Mouse (Mus musculus) limb, embryonic 13.5 days (tissue): ENCODE results near the gene Syt2. TPM values are rescaled to one million over a fixed set of nuclear protein-coding genes. Genes with fewer than 3 reads are reported as not detected.

Source experiments
- ATAC-seq: fragments of 200-750 bp; cut with Nextera tagmentation; 2 replicates; pipeline ENCODE4 v1.8.0; 2017; ENCODE audit warnings: low read depth, moderate number of reproducible peaks, moderate TSS enrichment; ENCODE audit not compliant: low FRiP score
- H3K27ac ChIP-seq: fragments of 300-500 bp; sonication (generic); 2 replicates; pipeline ENCODE4 v1.5.1; 2015; ENCODE audit warnings: inconsistent platforms, mild to moderate bottlenecking, moderate library complexity
- H3K27me3 ChIP-seq: fragments of 300-500 bp; sonication (generic); 2 replicates; pipeline ENCODE4 v1.6.1; 2015; ENCODE audit warnings: mild to moderate bottlenecking, inconsistent platforms
- H3K36me3 ChIP-seq: fragments of 300-500 bp; sonication (generic); 2 replicates; pipeline ENCODE4 v1.6.1; 2015; ENCODE audit warnings: inconsistent platforms, mild to moderate bottlenecking, moderate library complexity
- H3K4me1 ChIP-seq: fragments of 300-500 bp; sonication (generic); 2 replicates; pipeline ENCODE4 v1.6.1; 2015; ENCODE audit warnings: inconsistent platforms
- H3K4me2 ChIP-seq: fragments of 300-500 bp; sonication (generic); replicated peaks from 2 replicates; pipeline ENCODE4 v1.6.1; 2015; ENCODE audit warnings: inconsistent platforms, mild to moderate bottlenecking, moderate library complexity
- H3K4me3 ChIP-seq: fragments of 300-500 bp; sonication (generic); 2 replicates; pipeline ENCODE4 v1.5.1; 2015; ENCODE audit warnings: moderate library complexity, mild to moderate bottlenecking, inconsistent platforms
- H3K9ac ChIP-seq: fragments of 300-500 bp; sonication (generic); 2 replicates; pipeline ENCODE4 v1.6.1; 2015; ENCODE audit warnings: mild to moderate bottlenecking, inconsistent platforms
- H3K9me3 ChIP-seq: fragments of 300-500 bp; sonication (generic); 2 replicates; pipeline ENCODE4 v1.6.1; 2016; ENCODE audit warnings: inconsistent platforms
- WGBS: fragments of 180-500 bp; shearing (Covaris S2); methylation state at CpG from one replicate; pipeline ENCODE4 v1.1.7; 2015; 5-methylcytosine and 5-hydroxymethylcytosine counted together
- polyA plus RNA-seq: library from polyadenylated mRNA; unstranded; fragments of >200 nt; fragmentation: Nextera tagmentation; extraction: Ambion mirVana; gene quantifications from 2 replicates; pipeline ENCODE4 v1.2.1, GENCODE M21; 2015

Gene Syt2
- polyA plus RNA-seq, 1 experiment from 2014 or later = 0.32 TPM

DNA sequence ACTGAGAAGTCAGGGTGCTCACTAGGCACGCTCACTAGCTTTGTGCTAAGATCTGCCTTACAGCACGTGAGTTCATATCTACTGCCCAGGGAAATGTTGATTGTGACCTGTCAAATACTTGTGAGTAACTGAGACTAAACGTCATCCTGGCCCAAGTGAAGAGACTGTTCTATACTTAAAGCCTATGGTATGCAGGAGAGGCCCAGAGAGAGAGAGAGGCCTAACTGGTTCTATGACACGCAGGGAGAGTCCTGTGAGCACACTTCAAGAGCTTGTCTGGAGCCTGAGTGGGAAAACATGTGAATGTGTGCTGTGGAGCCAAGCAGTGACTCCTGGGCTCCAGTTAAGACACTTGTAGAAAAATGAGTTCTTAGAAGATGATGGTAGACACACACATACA, 137.5 kb downstream of the Syt2 start:
- H3K9ac ChIP-seq = no peak overlapping the region
- H3K4me1 ChIP-seq = peaks cover 27% of the 10 kb centered on the region
- no peaks in the 10 kb centered on the region for H3K9me3 ChIP-seq
- H3K36me3 ChIP-seq = no peaks in the 10 kb centered on the region
- WGBS = 71% methylated on average over 4 of the region's 4 CpGs
- no peak overlapping the region for H3K4me3 ChIP-seq
- H3K4me2 ChIP-seq = no peak overlapping the region
- ATAC-seq = no peak
- no peaks in the 10 kb centered on the region for H3K27me3 ChIP-seq
- no peak overlapping the region for H3K27ac ChIP-seq

DNA sequence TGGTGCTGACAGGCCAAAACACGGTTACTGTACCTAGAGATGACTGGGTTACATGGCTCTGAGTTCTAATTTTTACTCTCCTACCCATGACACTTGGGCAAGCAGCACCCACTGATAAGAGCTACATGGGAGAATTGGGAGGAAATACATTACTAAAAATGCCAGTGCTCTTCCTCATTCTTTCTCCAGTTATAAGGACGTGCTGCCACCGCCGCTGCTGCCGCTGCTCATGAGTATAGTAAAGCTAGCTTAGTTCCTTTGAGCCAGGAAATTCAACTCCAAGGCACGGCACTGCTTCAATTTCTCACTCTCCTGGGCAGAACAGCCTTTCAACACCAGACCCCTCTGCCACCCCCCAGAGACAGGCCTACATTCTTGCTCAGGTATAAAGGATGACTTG, 138.0 kb downstream of the Syt2 start:
- Histone ChIP-seq H3K27ac (0 out of 2 replicates have a peak overlapping the region, but pooled peaks have one; percentile 48), H3K36me3 (no peaks in the 10 kb centered on the region), H3K27me3 (no peaks in the 10 kb centered on the region), H3K9ac (no peak overlapping the region), H3K4me1 (peaks cover 27% of the 10 kb centered on the region), H3K9me3 (no peaks in the 10 kb centered on the region), H3K4me3 (no peak overlapping the region), H3K4me2 (no peak overlapping the region)
- no peak for ATAC-seq
- 60% methylated on average over 6 of the region's 6 CpGs for WGBS

DNA sequence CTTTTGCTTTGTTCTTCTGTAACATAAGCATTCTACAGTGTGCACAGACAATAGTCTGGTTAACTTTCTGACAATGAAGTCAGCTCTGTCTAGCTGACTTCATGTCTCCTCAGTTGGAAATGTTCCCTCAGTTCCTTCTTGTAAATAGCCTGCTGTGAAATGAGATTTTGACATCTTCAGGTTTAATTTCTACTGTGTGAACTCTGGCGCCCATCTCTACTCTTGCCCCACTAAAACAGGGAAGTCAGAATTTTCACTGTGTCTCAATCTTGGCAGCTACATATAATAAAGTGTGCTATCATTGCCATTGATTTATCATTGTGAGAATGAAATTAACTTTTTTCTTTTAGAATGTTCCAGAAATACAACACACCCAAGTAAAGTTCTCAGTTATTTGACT, 138.4 kb downstream of the Syt2 start:
- H3K27me3 ChIP-seq = no peaks in the 10 kb centered on the region
- H3K36me3 ChIP-seq = no peaks in the 10 kb centered on the region
- H3K27ac ChIP-seq = 0 out of 2 replicates have a peak overlapping the region, but pooled peaks have one; percentile 48
- 82% methylated on average over 1 of the region's 1 CpGs for WGBS
- no peak for ATAC-seq
- H3K4me2 ChIP-seq = no peak overlapping the region
- no peaks in the 10 kb centered on the region for H3K9me3 ChIP-seq
- no peak overlapping the region for H3K4me3 ChIP-seq
- H3K4me1 ChIP-seq = peaks cover 27% of the 10 kb centered on the region
- no peak overlapping the region for H3K9ac ChIP-seq

DNA sequence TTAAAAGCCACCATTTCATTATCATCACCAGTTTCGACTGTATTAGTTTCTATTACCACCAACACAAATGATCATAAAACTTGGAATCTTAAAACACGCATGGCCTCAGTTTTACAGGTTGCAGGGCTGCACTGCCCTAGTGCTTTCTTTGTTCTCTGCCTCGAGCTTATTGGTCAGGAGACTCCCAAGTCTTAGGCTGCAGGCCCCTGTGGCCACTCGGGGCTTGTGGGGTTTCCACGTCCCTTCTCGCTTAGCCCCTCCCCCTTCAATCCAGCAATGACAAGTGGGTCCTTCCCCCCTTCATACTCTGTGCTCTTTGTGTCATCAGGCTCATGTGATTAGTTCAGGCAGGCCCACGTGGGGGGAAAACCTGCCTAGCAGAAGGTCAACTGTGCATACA, 141.6 kb downstream of the Syt2 start:
- peak; percentile 28; the same call in 1 of the 2 replicates for ATAC-seq
- Histone ChIP-seq H3K9ac (no peak overlapping the region), H3K4me1 (peaks cover 27% of the 10 kb centered on the region), H3K9me3 (no peaks in the 10 kb centered on the region), H3K36me3 (no peaks in the 10 kb centered on the region), H3K4me3 (no peak overlapping the region), H3K4me2 (no peak overlapping the region), H3K27me3 (no peaks in the 10 kb centered on the region), H3K27ac (peak overlapping the region; percentile 74)
- 30% methylated on average over 7 of the region's 7 CpGs for WGBS

DNA sequence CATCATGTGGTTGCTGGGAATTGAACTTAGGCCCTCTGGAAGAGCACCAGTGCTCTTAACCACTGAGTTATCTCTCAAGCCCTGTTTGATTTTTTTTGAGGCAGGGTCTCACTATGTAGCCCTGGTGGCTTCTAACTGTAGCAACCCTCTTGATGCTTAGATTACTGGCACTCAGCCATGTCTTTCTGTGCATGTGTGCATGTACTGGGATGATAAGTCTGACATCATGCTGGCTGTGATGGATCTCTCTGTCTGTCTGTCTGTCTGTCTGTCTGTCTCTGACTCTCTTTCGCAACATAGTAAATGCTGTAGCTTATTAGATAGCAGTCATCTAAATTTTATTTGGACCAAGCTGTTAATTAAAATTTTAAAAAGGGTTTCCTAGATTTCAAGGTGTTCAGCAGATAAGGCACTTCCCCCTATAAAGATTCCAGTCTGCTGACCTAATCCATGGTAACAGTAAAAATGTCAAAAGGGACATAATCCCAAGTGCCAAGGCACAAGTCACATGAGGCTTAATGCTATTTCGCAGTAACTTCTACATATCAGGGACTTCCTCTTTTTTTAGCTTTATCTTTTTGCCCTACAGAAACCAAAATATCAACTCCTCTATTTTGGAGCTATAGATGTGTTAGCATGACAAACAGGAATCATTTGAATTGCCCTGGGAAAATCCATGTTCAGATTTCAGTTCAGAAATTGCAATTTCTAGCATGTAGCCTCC, 144.4 kb downstream of the Syt2 start:
- Histone ChIP-seq H3K9ac (no peak overlapping the region), H3K27me3 (no peaks in the 10 kb centered on the region), H3K27ac (no peak overlapping the region), H3K4me1 (peaks cover 20% of the 10 kb centered on the region), H3K4me2 (no peak overlapping the region), H3K4me3 (no peak overlapping the region), H3K9me3 (no peaks in the 10 kb centered on the region), H3K36me3 (no peaks in the 10 kb centered on the region)
- ATAC-seq = no peak
- 88% methylated on average over 2 of the region's 2 CpGs for WGBS

DNA sequence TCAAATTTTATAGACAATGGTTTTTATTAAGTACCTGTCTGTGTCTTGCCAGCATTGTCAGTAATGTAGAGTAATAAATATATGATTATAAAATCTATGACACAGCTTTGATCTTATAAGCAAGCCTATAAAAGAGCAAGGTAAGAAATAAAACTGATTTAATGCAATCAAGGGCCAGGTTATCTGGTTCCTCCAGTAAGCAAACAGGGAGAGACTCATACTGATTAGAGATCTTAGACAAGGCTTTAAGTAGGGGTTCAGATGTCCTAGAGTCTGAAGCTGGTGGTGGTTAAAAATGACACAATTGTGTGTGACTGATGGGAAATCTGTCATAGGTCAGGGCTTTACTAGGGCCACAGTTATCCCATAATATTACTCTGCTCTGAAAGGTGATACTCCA, 145.0 kb downstream of the Syt2 start:
- Histone ChIP-seq H3K27ac (no peak overlapping the region), H3K36me3 (no peaks in the 10 kb centered on the region), H3K9me3 (no peaks in the 10 kb centered on the region), H3K9ac (no peak overlapping the region), H3K4me1 (peaks cover 16% of the 10 kb centered on the region), H3K27me3 (no peaks in the 10 kb centered on the region), H3K4me2 (no peak overlapping the region), H3K4me3 (no peak overlapping the region)
- ATAC-seq = no peak

DNA sequence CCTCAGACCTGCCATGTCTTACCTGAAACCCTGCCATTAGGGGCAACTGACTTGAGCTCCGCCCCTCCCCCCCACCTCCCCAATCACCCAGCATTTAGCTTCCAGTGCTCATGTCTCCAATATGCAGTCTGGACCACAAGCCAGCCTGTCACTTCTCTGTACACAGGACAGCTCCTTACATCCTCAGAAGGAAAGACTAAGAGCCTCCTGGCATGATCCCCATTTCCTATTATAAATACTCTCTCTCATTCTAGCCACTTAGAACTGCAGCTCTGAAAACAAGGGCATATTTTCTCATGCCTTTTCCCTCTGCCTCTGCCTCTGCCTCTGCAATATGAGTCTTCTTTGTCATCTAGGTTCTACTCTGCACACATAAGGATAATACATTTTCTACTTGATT, 149.6 kb downstream of the Syt2 start:
- no peak overlapping the region for H3K9ac ChIP-seq
- no peak overlapping the region for H3K27ac ChIP-seq
- WGBS = 88% methylated on average over 1 of the region's 1 CpGs
- no peaks in the 10 kb centered on the region for H3K9me3 ChIP-seq
- no peaks in the 10 kb centered on the region for H3K27me3 ChIP-seq
- no peak overlapping the region for H3K4me3 ChIP-seq
- H3K36me3 ChIP-seq = peaks cover 6% of the 10 kb centered on the region; the same call in 1 of the 2 replicates
- ATAC-seq = no peak
- H3K4me1 ChIP-seq = peaks cover 8% of the 10 kb centered on the region
- H3K4me2 ChIP-seq = no peak overlapping the region

DNA sequence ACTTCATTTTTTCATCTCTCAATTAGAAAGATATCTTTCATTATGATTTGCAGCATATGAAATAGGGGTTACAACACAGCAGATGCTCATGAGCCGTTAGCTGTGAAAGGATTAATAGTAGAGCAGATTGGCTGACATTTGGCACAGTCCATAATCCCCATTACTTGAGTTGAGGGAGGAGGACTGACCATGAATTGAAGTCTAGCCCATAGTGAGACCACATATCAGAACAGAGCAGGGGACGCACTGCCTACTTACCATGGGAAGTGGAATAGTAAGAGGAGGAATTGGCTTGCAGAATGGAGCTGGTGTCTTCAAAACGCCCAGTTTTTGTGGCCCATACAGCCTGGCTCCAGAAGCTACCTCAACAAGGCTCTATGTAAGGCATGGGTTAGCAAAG, 150.1 kb downstream of the Syt2 start:
- H3K36me3 ChIP-seq = peaks cover 6% of the 10 kb centered on the region; the same call in 1 of the 2 replicates
- no peaks in the 10 kb centered on the region for H3K27me3 ChIP-seq
- H3K9ac ChIP-seq = no peak overlapping the region
- peaks cover 13% of the 10 kb centered on the region for H3K4me1 ChIP-seq
- H3K4me3 ChIP-seq = no peak overlapping the region
- WGBS = 88% methylated on average over 3 of the region's 3 CpGs
- no peak overlapping the region for H3K4me2 ChIP-seq
- ATAC-seq = no peak
- H3K27ac ChIP-seq = no peak overlapping the region
- H3K9me3 ChIP-seq = no peaks in the 10 kb centered on the region

DNA sequence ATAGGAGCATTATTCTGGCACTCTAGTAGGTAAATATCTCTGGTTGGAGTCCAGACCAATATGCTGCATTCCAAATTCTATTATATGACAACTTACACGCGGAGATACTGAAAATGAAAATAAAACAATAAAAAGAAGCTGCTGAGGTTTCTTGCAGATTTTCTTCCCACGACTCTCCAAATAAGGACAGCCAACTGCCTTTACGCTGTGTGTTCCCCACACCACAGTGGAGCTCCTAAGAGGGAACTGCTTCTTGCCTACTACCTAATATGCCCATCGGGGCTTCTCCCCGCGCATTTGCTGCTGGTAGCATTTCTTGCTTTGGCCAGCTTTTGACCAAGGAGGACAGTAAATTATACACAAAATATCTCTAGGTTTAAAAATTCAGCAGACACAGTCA, 155.3 kb downstream of the Syt2 start:
- peaks cover 6% of the 10 kb centered on the region; the same call in 1 of the 2 replicates for H3K36me3 ChIP-seq
- no peak overlapping the region for H3K9ac ChIP-seq
- H3K4me3 ChIP-seq = no peak overlapping the region
- H3K9me3 ChIP-seq = no peaks in the 10 kb centered on the region
- no peaks in the 10 kb centered on the region for H3K27me3 ChIP-seq
- ATAC-seq = no peak
- 0 out of 2 replicates have a peak overlapping the region, but pooled peaks have one; percentile 39 for H3K27ac ChIP-seq
- H3K4me1 ChIP-seq = peaks cover 44% of the 10 kb centered on the region
- peak overlapping the region; percentile 39; the same call in 1 of the 2 replicates for H3K4me2 ChIP-seq
- 85% methylated on average over 7 of the region's 7 CpGs for WGBS

DNA sequence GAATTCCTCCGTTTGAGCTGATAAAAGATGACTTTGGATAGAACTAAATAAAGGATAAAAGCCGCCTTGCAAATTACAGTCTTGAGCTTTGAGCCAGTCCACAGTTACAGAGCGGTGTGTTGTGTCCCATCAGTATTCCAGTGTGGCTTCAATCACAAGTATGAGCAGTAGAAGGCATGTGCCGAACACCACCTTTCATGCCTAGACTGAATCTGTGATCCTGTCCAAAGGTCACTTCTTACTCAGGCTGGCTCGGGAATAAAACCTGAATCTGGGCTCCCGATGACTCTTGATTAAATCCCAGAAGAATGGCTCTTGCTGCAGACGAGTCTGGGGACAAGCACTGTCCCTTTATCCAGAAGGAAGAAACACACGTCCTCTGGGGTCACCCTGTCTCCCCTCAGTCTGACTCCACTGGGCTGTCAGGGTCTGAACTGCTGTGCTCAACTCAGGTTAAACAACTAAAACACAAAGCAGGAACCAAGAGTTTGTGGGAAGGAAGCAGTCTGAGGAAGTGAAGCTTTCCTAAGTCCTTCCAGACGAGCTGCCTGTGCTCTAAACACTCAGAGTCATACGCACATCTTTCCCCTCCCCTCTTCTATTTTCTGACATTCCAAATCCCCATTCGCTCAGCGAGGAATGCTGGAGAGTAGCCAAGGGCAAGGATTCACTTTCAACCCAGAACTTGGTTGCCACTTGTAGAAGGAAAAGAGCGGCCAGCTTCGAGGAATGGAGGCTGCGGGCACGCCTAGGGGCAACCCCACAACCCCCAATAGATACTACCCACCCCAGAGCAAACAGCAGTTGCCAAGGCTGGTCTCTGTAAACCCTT, 157.0 kb downstream of the Syt2 start:
- H3K4me3 ChIP-seq = 0 out of 2 replicates have a peak overlapping the region, but pooled peaks have one; percentile 7
- H3K27ac ChIP-seq = peak overlapping the region; percentile 74
- 0 out of 2 replicates have a peak overlapping the region, but pooled peaks have one; percentile 25 for H3K9ac ChIP-seq
- peaks cover 44% of the 10 kb centered on the region for H3K4me1 ChIP-seq
- H3K36me3 ChIP-seq = peaks cover 6% of the 10 kb centered on the region; the same call in 1 of the 2 replicates
- H3K4me2 ChIP-seq = peak overlapping the region; percentile 39
- no peaks in the 10 kb centered on the region for H3K9me3 ChIP-seq
- no peaks in the 10 kb centered on the region for H3K27me3 ChIP-seq
- ATAC-seq = peak; percentile 64; the same call in 1 of the 2 replicates
- WGBS = 48% methylated on average over 16 of the region's 16 CpGs

DNA sequence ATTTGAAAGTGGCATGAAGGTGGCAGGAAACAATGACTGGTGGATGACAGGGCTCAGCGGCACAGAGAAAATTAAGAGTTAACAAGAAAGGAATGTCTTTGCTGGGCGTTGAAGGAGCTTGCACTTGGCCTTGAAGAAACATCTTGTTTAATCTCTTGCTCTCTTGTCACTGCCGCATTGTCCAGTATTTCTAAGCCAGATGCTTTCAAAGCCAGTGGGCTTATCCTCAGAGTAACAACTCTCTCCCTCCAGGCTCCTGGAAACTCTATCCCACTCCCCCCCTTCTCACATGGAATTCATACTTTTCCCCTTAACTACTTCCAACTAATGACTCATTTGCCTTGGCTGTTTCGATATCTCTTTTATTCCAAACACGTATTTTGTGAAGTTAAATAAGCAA, 157.9 kb downstream of the Syt2 start:
- Histone ChIP-seq H3K27me3 (no peaks in the 10 kb centered on the region), H3K9me3 (no peaks in the 10 kb centered on the region), H3K27ac (peak overlapping the region; percentile 74), H3K9ac (0 out of 2 replicates have a peak overlapping the region, but pooled peaks have one; percentile 25), H3K4me3 (no peak overlapping the region), H3K4me2 (no peak overlapping the region; the same call in 1 of the 2 replicates), H3K4me1 (peaks cover 44% of the 10 kb centered on the region), H3K36me3 (0 out of 2 replicates have a peak, but pooled peaks cover 2% of the 10 kb centered on the region)
- 44% methylated on average over 5 of the region's 5 CpGs for WGBS
- ATAC-seq = no peak

DNA sequence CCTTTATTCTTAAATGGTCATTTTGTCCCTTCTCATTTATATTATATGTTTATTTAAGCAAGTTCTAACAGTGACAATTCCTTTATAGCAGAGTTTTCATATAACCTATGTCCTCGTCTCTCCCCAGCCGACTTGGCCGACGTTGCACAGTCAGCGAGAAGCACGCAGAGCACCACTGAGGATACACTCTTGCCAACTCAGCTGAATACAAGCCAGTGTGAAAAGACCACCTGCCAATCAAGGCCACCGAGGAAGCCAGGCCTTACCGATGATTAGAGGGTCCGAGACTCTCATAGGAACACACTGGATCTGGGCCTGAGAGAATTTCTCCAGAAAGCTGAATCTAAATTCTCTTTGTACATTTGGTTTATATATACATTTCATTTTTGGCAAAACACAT, 159.0 kb downstream of the Syt2 start:
- no peak overlapping the region for H3K27ac ChIP-seq
- no peak overlapping the region for H3K9ac ChIP-seq
- no peaks in the 10 kb centered on the region for H3K9me3 ChIP-seq
- no peak for ATAC-seq
- H3K27me3 ChIP-seq = no peaks in the 10 kb centered on the region
- WGBS = 88% methylated on average over 9 of the region's 9 CpGs
- no peak overlapping the region for H3K4me3 ChIP-seq
- peaks cover 42% of the 10 kb centered on the region for H3K4me1 ChIP-seq
- no peak overlapping the region for H3K4me2 ChIP-seq
- H3K36me3 ChIP-seq = no peaks in the 10 kb centered on the region
